Mouse (Mus musculus) T-cell, adult 66 days (primary cell): ENCODE data around the gene Akna. TPM values are rescaled to one million over a fixed set of nuclear protein-coding genes. Genes with fewer than 3 reads are reported as not detected.

Experiments used
- total RNA-seq, 2 experiments: library from RNA; stranded (reverse); gene quantifications; 3 replicates in 1 of 2; 4 replicates in 1 of 2; pipeline ENCODE4 v1.2.4; 2023

Gene Akna
- 100 to 1,000 TPM; 328 to 372 TPM for total RNA-seq

GRCm38 (mm10) chr4:63403040-63403959 is at the start of gene Akna:
Gene Akna (minus strand): TSS chr4:63403354.

GRCm38 (mm10) chr4:63362150-63362549 is 41.0 kb downstream of the Akna start, which contains the start of gene Orm2:
Gene Orm2 (plus strand): TSS chr4:63362449.

DNA sequence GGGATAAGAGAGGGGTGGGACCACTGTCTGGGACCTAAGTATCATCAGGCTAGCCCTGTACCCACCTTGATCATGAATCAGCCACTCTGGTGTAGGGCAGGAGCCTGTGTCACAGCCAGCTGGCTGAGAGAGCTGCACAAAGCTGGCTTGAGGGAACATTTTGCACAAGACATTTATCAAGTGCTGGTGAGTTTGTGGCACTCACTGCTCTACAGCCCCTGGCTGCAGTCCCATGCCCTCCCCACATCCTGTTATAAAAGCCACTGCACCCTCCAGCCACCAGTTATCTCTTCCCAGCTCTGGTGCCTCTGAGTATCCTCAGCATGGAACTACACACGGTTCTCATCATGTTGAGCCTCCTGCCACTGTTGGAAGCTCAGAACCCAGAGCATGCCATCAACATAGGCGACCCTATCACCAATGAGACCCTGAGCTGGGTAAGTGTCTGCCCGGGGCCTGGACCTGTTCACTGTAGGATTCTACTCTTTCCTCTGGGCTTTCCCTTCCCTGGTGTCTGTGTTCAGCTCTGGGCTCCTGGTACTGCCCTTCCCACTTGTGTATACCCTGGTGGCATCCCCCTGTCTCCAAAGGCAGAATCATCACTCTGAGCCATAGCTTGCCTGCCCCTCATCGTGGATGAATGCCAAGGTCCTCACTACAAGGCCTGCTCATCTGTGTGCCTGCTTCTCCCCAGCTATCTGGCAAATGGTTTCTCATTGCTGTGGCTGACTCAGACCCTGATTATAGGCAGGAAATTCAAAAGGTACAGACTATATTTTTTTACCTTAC is 47.1 kb downstream of the Akna start, which contains the start of gene Orm3:
Orm3 (plus strand) TSS at position 286 of the 789 bp plus-strand sequence.

GRCm38 (mm10) chr4:63344295-63344694 is 58.9 kb downstream of the Akna start, which contains the start of gene Orm1:
Gene Orm1 (plus strand): TSS chr4:63344560.

Other genes with a start within 250 kb of the Akna start
- not detected for gene Ambp, start 248.6 kb downstream of the Akna start, total RNA-seq
- gene Kif12, start 231.2 kb downstream of the Akna start, total RNA-seq, result not detected
- 1 to 10 TPM in 1 of 2 experiments, under 1 TPM in 1; 0.59 to 1.2 TPM for gene Col27a1, start 189.3 kb downstream of the Akna start, total RNA-seq
- not detected for gene Orm1, start 58.8 kb downstream of the Akna start, total RNA-seq
- not detected for gene Orm3, start 47.2 kb downstream of the Akna start, total RNA-seq
- gene Orm2, start 40.9 kb downstream of the Akna start, total RNA-seq, result not detected
- 10 to 100 TPM in 1 of 2 experiments, 1 to 10 TPM in 1; 8.3 to 10.2 TPM for gene Whrn, start 92.6 kb upstream of the Akna start, total RNA-seq
- gene Atp6v1g1, start 141.4 kb upstream of the Akna start, total RNA-seq, result 10 to 100 TPM; 64.4 to 72.1 TPM
- 10 to 100 TPM; 20.8 to 23.9 TPM for gene Tmem268, start 155.4 kb upstream of the Akna start, total RNA-seq
- gene Gm11213, start 201.9 kb upstream of the Akna start, total RNA-seq, result not detected
- not detected for gene Tex48, start 219.1 kb upstream of the Akna start, total RNA-seq